Mouse (Mus musculus) midbrain, embryonic 10.5 days (tissue): ENCODE measurements around the gene Gdf3. TPM values are rescaled to one million over a fixed set of nuclear protein-coding genes. Genes with fewer than 3 reads are reported as not detected.

ENCODE experiments used
- polyA plus RNA-seq: library from polyadenylated mRNA; unstranded; fragments of >200 nt; fragmentation: Nextera tagmentation; extraction: Ambion mirVana; gene quantifications from 2 replicates; pipeline ENCODE4 v1.2.1, GENCODE M21; 2016

Gene Gdf3
- polyA plus RNA-seq, 1 experiment from 2014 or later = 0.09 TPM

Other genes with a start within 250 kb of the Gdf3 start
- gene Rimklb, start 111.3 kb downstream of the Gdf3 start, polyA plus RNA-seq = 39.1 and 54.1 TPM in 2 replicates
- 0.72 and 0.99 TPM in 2 replicates for gene Mfap5, start 104.2 kb downstream of the Gdf3 start, polyA plus RNA-seq
- not detected in 2 replicates for gene Aicda, start 56.3 kb downstream of the Gdf3 start, polyA plus RNA-seq
- 1.6 and 1.7 TPM in 2 replicates for gene Apobec1, start 7.6 kb downstream of the Gdf3 start, polyA plus RNA-seq
- gene Dppa3, start 16.3 kb upstream of the Gdf3 start, polyA plus RNA-seq = not detected in 2 replicates
- gene Nanog, start 97.4 kb upstream of the Gdf3 start, polyA plus RNA-seq = 0.09 and 0.32 TPM in 2 replicates
- 42.0 and 63.0 TPM in 2 replicates for gene Slc2a3, start 191.6 kb upstream of the Gdf3 start, polyA plus RNA-seq
- 2.0 and 2.4 TPM in 2 replicates for gene Foxj2, start 209.8 kb upstream of the Gdf3 start, polyA plus RNA-seq
- 1.4 and 1.9 TPM in 2 replicates for gene C3ar1, start 246.1 kb upstream of the Gdf3 start, polyA plus RNA-seq